Mouse (Mus musculus): ENCODE data around the gene Trim17. TPM values are rescaled to one million over a fixed set of nuclear protein-coding genes. Genes with fewer than 3 reads are reported as not detected.
A peak's percentile ranks its signal among the peaks of the same experiment; 100 is the strongest.

Gene Trim17
- total and polyA plus RNA-seq, 2 experiments from 2014 or later: 0.65 to 4.0 TPM

DNA sequence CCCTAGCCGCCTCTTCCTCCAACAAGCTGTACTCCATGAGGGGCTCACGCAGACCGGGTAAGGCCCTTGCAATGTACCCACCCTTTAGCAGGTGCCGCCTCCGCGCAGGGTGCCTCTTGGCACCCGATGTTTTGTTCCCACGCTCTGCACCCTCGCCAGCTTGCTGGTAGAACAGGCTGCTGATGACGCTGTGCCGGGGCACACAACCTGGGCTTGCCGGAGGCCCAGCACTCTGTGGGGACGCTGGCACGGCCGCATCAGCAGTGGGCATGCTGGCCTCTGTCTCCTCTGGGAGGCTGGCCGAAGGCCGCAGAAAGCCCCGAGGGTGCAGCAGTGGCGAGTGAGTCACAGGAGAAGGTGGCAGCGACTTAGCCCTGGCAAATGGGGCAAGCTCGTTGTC lies 46.1 kb downstream of the Trim17 start:
- H3K36me3 ChIP-seq (ENCODE audit: insufficient read depth): no peaks in the 10 kb centered on the region
- no peak overlapping the region for H3K9ac ChIP-seq
- no peaks in the 10 kb centered on the region for H3K4me1 ChIP-seq (ENCODE audit: insufficient read depth)
- WGBS: 91% methylated on average over 21 of the region's 21 CpGs
- DNase-seq (no peak), ATAC-seq (no peak)
- no peaks in the 10 kb centered on the region for H3K27me3 ChIP-seq (ENCODE audit: insufficient read depth, low read length)
- no peaks in the 10 kb centered on the region for H3K9me3 ChIP-seq (ENCODE audit: low read length)
- TF ChIP-seq CTCF (IDR thresholded peaks at IDR 0.05; ENCODE audit: low read depth): no peak
- no peak overlapping the region for H3K4me3 ChIP-seq (ENCODE audit: low read depth, low read length)
- H3K4me2 ChIP-seq (ENCODE audit: low read depth): no peak overlapping the region
- H3K27ac ChIP-seq (ENCODE audit: low read depth, low read length): no peak overlapping the region

DNA sequence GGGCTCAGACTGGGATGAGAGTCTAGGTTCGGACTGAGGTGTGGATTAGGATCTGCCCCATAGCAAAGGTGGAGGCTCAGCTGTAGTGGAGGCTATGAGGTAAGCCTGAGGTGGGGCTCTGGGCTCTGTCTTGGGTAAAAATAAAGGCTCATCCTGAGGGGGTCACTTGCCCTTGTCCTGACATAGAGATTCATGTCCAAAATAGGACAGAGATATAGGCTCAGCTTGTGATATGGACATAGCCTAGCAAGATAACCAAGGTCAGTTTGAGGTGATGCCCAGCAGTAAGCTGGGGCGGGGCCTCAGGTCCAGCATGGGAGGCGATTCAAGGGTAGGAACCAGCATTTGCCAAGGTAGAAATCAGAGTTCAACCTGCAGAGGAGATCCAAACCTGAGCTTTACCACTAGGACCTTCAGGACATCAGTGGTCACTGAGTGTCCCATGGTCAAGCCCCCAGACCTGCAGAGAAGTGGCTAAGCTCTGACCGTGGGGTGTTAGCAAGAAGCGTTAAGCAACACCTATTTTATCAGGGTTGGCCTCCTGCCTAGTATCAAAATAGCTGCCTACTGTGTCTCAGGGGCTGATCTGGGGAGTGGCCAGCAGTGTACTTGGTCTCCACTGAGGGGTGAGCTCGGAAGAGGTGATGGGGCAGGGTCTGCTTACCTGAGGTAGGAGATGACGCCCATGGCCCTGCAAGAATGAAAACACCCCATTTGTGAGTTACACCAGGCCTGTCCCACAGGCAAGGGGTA lies 48.0 kb downstream of the Trim17 start:
- Histone ChIP-seq H3K9ac (no peak overlapping the region), H3K9me3 (ENCODE audit: low read length) (no peaks in the 10 kb centered on the region), H3K4me2 (ENCODE audit: low read depth) (no peak overlapping the region), H3K4me3 (ENCODE audit: low read depth, low read length) (no peak overlapping the region), H3K4me1 (ENCODE audit: insufficient read depth) (no peaks in the 10 kb centered on the region), H3K36me3 (ENCODE audit: insufficient read depth) (no peaks in the 10 kb centered on the region), H3K27ac (ENCODE audit: low read depth, low read length) (no peak overlapping the region), H3K27me3 (ENCODE audit: insufficient read depth, low read length) (no peaks in the 10 kb centered on the region)
- TF ChIP-seq CTCF (IDR thresholded peaks at IDR 0.05; ENCODE audit: low read depth): no peak
- ATAC-seq (no peak), DNase-seq (no peak)
- WGBS: 86% methylated on average over 7 of the region's 7 CpGs

DNA sequence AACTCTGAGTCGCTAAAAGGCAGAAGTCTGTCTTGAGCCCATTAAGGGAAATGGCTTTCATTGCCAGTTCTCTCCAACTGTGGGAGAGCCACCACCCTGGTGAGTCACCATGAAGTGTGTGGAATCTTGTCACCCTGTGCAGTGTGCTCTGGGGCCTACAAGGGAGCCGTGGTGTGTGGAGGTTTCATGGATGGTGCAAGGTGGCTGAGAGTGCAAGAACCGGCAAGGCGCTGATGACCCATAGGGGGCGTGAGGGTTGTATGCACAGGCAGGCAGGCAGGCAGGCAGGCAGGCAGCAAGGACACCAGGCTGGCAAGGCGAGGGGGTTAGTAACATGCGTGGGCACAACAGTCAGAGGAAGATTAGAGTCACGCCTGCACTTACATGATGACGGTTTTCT lies 60.6 kb downstream of the Trim17 start:
- Histone ChIP-seq H3K9me3 (ENCODE audit: low read length) (no peaks in the 10 kb centered on the region), H3K4me3 (ENCODE audit: low read depth, low read length) (no peak overlapping the region), H3K27me3 (ENCODE audit: insufficient read depth, low read length) (no peaks in the 10 kb centered on the region), H3K27ac (ENCODE audit: low read depth, low read length) (no peak overlapping the region), H3K4me2 (ENCODE audit: low read depth) (no peak overlapping the region), H3K9ac (no peak overlapping the region), H3K4me1 (ENCODE audit: insufficient read depth) (no peaks in the 10 kb centered on the region), H3K36me3 (ENCODE audit: insufficient read depth) (no peaks in the 10 kb centered on the region)
- DNase-seq: no peak
- WGBS: 35% methylated on average over 9 of the region's 9 CpGs
- no peak for ATAC-seq
- peak; percentile 47 for TF ChIP-seq CTCF (IDR thresholded peaks at IDR 0.05; ENCODE audit: low read depth)

Small RNAs within 50 kb of the gene (microRNA-seq; reads per million reads assigned to microRNA genes)
- 0.24 to 0.39 reads per million in 2 experiments for gene Gm44313

Other genes with a start within 250 kb of the Trim17 start
- not detected in 2 replicates for gene Olfr318, start 230.7 kb upstream of the Trim17 start, total RNA-seq (2014; rRNA removed)
- not detected in 2 replicates for gene Olfr318, start 230.7 kb upstream of the Trim17 start, polyA plus RNA-seq (2015; fragmentation: Nextera tagmentation; extraction: Ambion mirVana)
- gene Olfr317, start 215.5 kb upstream of the Trim17 start, total RNA-seq (2014; rRNA removed): 0.15 and 0.81 TPM in 2 replicates
- gene Olfr317, start 215.5 kb upstream of the Trim17 start, polyA plus RNA-seq (2015; fragmentation: Nextera tagmentation; extraction: Ambion mirVana): 0.12 and 0.13 TPM in 2 replicates
- gene Olfr316, start 202.0 kb upstream of the Trim17 start, total RNA-seq (2014; rRNA removed): not detected in 2 replicates
- gene Olfr316, start 202.0 kb upstream of the Trim17 start, polyA plus RNA-seq (2015; fragmentation: Nextera tagmentation; extraction: Ambion mirVana): 0.16 TPM in 1 of 2 replicates, not detected in the other
- gene Olfr315, start 181.5 kb upstream of the Trim17 start, total RNA-seq (2014; rRNA removed): 0.29 TPM in 1 of 2 replicates, not detected in the other
- not detected in 2 replicates for gene Olfr315, start 181.5 kb upstream of the Trim17 start, polyA plus RNA-seq (2015; fragmentation: Nextera tagmentation; extraction: Ambion mirVana)
- not detected in 2 replicates for gene Olfr314, start 171.7 kb upstream of the Trim17 start, total RNA-seq (2014; rRNA removed)
- not detected in 2 replicates for gene Olfr314, start 171.7 kb upstream of the Trim17 start, polyA plus RNA-seq (2015; fragmentation: Nextera tagmentation; extraction: Ambion mirVana)
- 8.0 and 8.6 TPM in 2 replicates for gene Fam183b, start 152.7 kb upstream of the Trim17 start, total RNA-seq (2014; rRNA removed)
- gene Fam183b, start 152.7 kb upstream of the Trim17 start, polyA plus RNA-seq (2015; fragmentation: Nextera tagmentation; extraction: Ambion mirVana): 8.6 and 12.0 TPM in 2 replicates
- not detected in 2 replicates for gene Olfr313, start 139.7 kb upstream of the Trim17 start, total RNA-seq (2014; rRNA removed)
- gene Olfr313, start 139.7 kb upstream of the Trim17 start, polyA plus RNA-seq (2015; fragmentation: Nextera tagmentation; extraction: Ambion mirVana): not detected in 2 replicates
- not detected in 2 replicates for gene Olfr312, start 125.4 kb upstream of the Trim17 start, total RNA-seq (2014; rRNA removed)
- not detected in 2 replicates for gene Olfr312, start 125.4 kb upstream of the Trim17 start, polyA plus RNA-seq (2015; fragmentation: Nextera tagmentation; extraction: Ambion mirVana)
- not detected in 2 replicates for gene Olfr311, start 115.4 kb upstream of the Trim17 start, total RNA-seq (2014; rRNA removed)
- gene Olfr311, start 115.4 kb upstream of the Trim17 start, polyA plus RNA-seq (2015; fragmentation: Nextera tagmentation; extraction: Ambion mirVana): not detected in 2 replicates
- gene Gm12258, start 107.5 kb upstream of the Trim17 start, total RNA-seq (2014; rRNA removed): 22.6 and 22.8 TPM in 2 replicates
- 6.2 and 10.2 TPM in 2 replicates for gene Gm12258, start 107.5 kb upstream of the Trim17 start, polyA plus RNA-seq (2015; fragmentation: Nextera tagmentation; extraction: Ambion mirVana)
- gene 2810021J22Rik, start 87.5 kb upstream of the Trim17 start, total RNA-seq (2014; rRNA removed): 8.5 and 8.8 TPM in 2 replicates
- 5.3 and 8.2 TPM in 2 replicates for gene 2810021J22Rik, start 87.5 kb upstream of the Trim17 start, polyA plus RNA-seq (2015; fragmentation: Nextera tagmentation; extraction: Ambion mirVana)
- 13.0 and 13.2 TPM in 2 replicates for gene Zfp39, start 50.5 kb upstream of the Trim17 start, total RNA-seq (2014; rRNA removed)
- 4.4 and 7.0 TPM in 2 replicates for gene Zfp39, start 50.5 kb upstream of the Trim17 start, polyA plus RNA-seq (2015; fragmentation: Nextera tagmentation; extraction: Ambion mirVana)
- 0.10 TPM in 1 of 2 replicates, not detected in the other for gene Btnl10, start 36.8 kb upstream of the Trim17 start, total RNA-seq (2014; rRNA removed)
- gene Btnl10, start 36.8 kb upstream of the Trim17 start, polyA plus RNA-seq (2015; fragmentation: Nextera tagmentation; extraction: Ambion mirVana): not detected in 2 replicates
- 668 and 716 TPM in 2 replicates for gene Rnf187, start 15.8 kb upstream of the Trim17 start, total RNA-seq (2014; rRNA removed)
- 583 and 608 TPM in 2 replicates for gene Rnf187, start 15.8 kb upstream of the Trim17 start, polyA plus RNA-seq (2015; fragmentation: Nextera tagmentation; extraction: Ambion mirVana)
- gene Hist3h2ba, start 5.8 kb upstream of the Trim17 start, total RNA-seq (2014; rRNA removed): 446 and 960 TPM in 2 replicates
- gene Hist3h2ba, start 5.8 kb upstream of the Trim17 start, polyA plus RNA-seq (2015; fragmentation: Nextera tagmentation; extraction: Ambion mirVana): 111 and 146 TPM in 2 replicates
- gene Hist3h2a, start within 50 bp of the Trim17 start, total RNA-seq (2014; rRNA removed): 181 and 199 TPM in 2 replicates
- gene Hist3h2a, start within 50 bp of the Trim17 start, polyA plus RNA-seq (2015; fragmentation: Nextera tagmentation; extraction: Ambion mirVana): 58.0 and 58.7 TPM in 2 replicates
- gene Trim11, start 23.4 kb downstream of the Trim17 start, total RNA-seq (2014; rRNA removed): 29.2 and 31.9 TPM in 2 replicates
- gene Trim11, start 23.4 kb downstream of the Trim17 start, polyA plus RNA-seq (2015; fragmentation: Nextera tagmentation; extraction: Ambion mirVana): 13.5 and 16.0 TPM in 2 replicates
- gene Obscn, start 181.7 kb downstream of the Trim17 start, total RNA-seq (2014; rRNA removed): 1.5 and 1.7 TPM in 2 replicates
- 0.23 and 0.31 TPM in 2 replicates for gene Obscn, start 181.7 kb downstream of the Trim17 start, polyA plus RNA-seq (2015; fragmentation: Nextera tagmentation; extraction: Ambion mirVana)
- gene Iba57, start 209.1 kb downstream of the Trim17 start, total RNA-seq (2014; rRNA removed): 11.2 and 13.8 TPM in 2 replicates
- gene Iba57, start 209.1 kb downstream of the Trim17 start, polyA plus RNA-seq (2015; fragmentation: Nextera tagmentation; extraction: Ambion mirVana): 10.8 and 11.1 TPM in 2 replicates
- 0.76 and 1.2 TPM in 2 replicates for gene Gjc2, start 228.5 kb downstream of the Trim17 start, total RNA-seq (2014; rRNA removed)
- gene Gjc2, start 228.5 kb downstream of the Trim17 start, polyA plus RNA-seq (2015; fragmentation: Nextera tagmentation; extraction: Ambion mirVana): 0.19 and 0.31 TPM in 2 replicates
- gene Guk1, start 237.5 kb downstream of the Trim17 start, total RNA-seq (2014; rRNA removed): 122 and 157 TPM in 2 replicates
- gene Guk1, start 237.5 kb downstream of the Trim17 start, polyA plus RNA-seq (2015; fragmentation: Nextera tagmentation; extraction: Ambion mirVana): 274 and 284 TPM in 2 replicates
- 45.2 and 69.5 TPM in 2 replicates for gene Mrpl55, start 247.8 kb downstream of the Trim17 start, total RNA-seq (2014; rRNA removed)
- 124 and 131 TPM in 2 replicates for gene Mrpl55, start 247.8 kb downstream of the Trim17 start, polyA plus RNA-seq (2015; fragmentation: Nextera tagmentation; extraction: Ambion mirVana)

Data from forebrain, postnatal 0 days (tissue).